Mouse (Mus musculus): ENCODE measurements around the gene Bach2. TPM values are rescaled to one million over a fixed set of nuclear protein-coding genes. Genes with fewer than 3 reads are reported as not detected.
A peak's percentile ranks its signal among the peaks of the same experiment; 100 is the strongest.

The Bach2 gene
- polyA plus RNA-seq, 1 experiment from 2014 or later, result 31.5 TPM

- H3K4me3 ChIP-seq (replicated peaks; ENCODE audit: low read length), result no peak overlapping the region
- no peaks in the 10 kb centered on the region for H3K27me3 ChIP-seq (ENCODE audit: control insufficient read depth, insufficient read depth, low read length)
- no peaks in the 10 kb centered on the region for H3K4me1 ChIP-seq (replicated peaks; ENCODE audit: control insufficient read depth, insufficient read depth, low read length)
- no peak for DNase-seq (ENCODE audit: low spot score)
- H3K36me3 ChIP-seq (replicated peaks; ENCODE audit: control insufficient read depth, insufficient read depth), result 0 out of 2 replicates have a peak, but pooled peaks cover 5% of the 10 kb centered on the region
- no peak overlapping the region for H3K4me2 ChIP-seq (replicated peaks)
- no peaks in the 10 kb centered on the region for H3K9me3 ChIP-seq (ENCODE audit: control insufficient read depth, low read length)
- no peak overlapping the region for H3K9ac ChIP-seq
- no peak for ATAC-seq (ENCODE audit: low FRiP score)
- no peak overlapping the region for H3K27ac ChIP-seq
- 83% methylated on average over 6 of the region's 6 CpGs for WGBS
Observed at GRCm38 (mm10) chr4:32274776-32275294, 36.2 kb downstream of the Bach2 start.

- WGBS, result 94% methylated on average over 1 of the region's 1 CpGs
- Histone ChIP-seq H3K4me2 (replicated peaks) (no peak overlapping the region), H3K27me3 (ENCODE audit: control insufficient read depth, insufficient read depth, low read length) (no peaks in the 10 kb centered on the region), H3K9me3 (ENCODE audit: control insufficient read depth, low read length) (no peaks in the 10 kb centered on the region), H3K27ac (no peak overlapping the region), H3K9ac (no peak overlapping the region), H3K4me1 (replicated peaks; ENCODE audit: control insufficient read depth, insufficient read depth, low read length) (no peaks in the 10 kb centered on the region), H3K4me3 (replicated peaks; ENCODE audit: low read length) (no peak overlapping the region), H3K36me3 (replicated peaks; ENCODE audit: control insufficient read depth, insufficient read depth) (no peaks in the 10 kb centered on the region)
- peak; percentile 43; the same call in 1 of the 2 replicates for ATAC-seq (ENCODE audit: low FRiP score)
- no peak for DNase-seq (ENCODE audit: low spot score)
Observed at GRCm38 (mm10) chr4:32279842-32280241, 41.2 kb downstream of the Bach2 start.

- Histone ChIP-seq H3K9ac (no peak overlapping the region), H3K4me3 (replicated peaks; ENCODE audit: low read length) (no peak overlapping the region), H3K27ac (no peak overlapping the region), H3K27me3 (ENCODE audit: control insufficient read depth, insufficient read depth, low read length) (no peaks in the 10 kb centered on the region), H3K9me3 (ENCODE audit: control insufficient read depth, low read length) (no peaks in the 10 kb centered on the region), H3K4me2 (replicated peaks) (no peak overlapping the region), H3K36me3 (replicated peaks; ENCODE audit: control insufficient read depth, insufficient read depth) (no peaks in the 10 kb centered on the region), H3K4me1 (replicated peaks; ENCODE audit: control insufficient read depth, insufficient read depth, low read length) (no peaks in the 10 kb centered on the region)
- 53% methylated on average over 6 of the region's 6 CpGs for WGBS
- no peak for ATAC-seq (ENCODE audit: low FRiP score)
- no peak for DNase-seq (ENCODE audit: low spot score)
Observed at GRCm38 (mm10) chr4:32280401-32280800, 41.8 kb downstream of the Bach2 start.

GRCm38 (mm10) chr4:32281306-32281705, 42.7 kb downstream of the Bach2 start:
- Histone ChIP-seq H3K4me3 (replicated peaks; ENCODE audit: low read length) (no peak overlapping the region), H3K4me2 (replicated peaks) (no peak overlapping the region), H3K9ac (no peak overlapping the region), H3K27me3 (ENCODE audit: control insufficient read depth, insufficient read depth, low read length) (no peaks in the 10 kb centered on the region), H3K36me3 (replicated peaks; ENCODE audit: control insufficient read depth, insufficient read depth) (no peaks in the 10 kb centered on the region), H3K9me3 (ENCODE audit: control insufficient read depth, low read length) (no peaks in the 10 kb centered on the region), H3K4me1 (replicated peaks; ENCODE audit: control insufficient read depth, insufficient read depth, low read length) (no peaks in the 10 kb centered on the region), H3K27ac (no peak overlapping the region)
- WGBS, result 88% methylated on average over 6 of the region's 6 CpGs
- DNase-seq (ENCODE audit: low spot score), result no peak
- ATAC-seq (ENCODE audit: low FRiP score), result no peak

- peaks cover 26% of the 10 kb centered on the region for H3K4me1 ChIP-seq (replicated peaks; ENCODE audit: control insufficient read depth, insufficient read depth, low read length)
- H3K4me2 ChIP-seq (replicated peaks), result no peak overlapping the region
- DNase-seq (ENCODE audit: low spot score) (no peak), ATAC-seq (ENCODE audit: low FRiP score) (no peak)
- no peaks in the 10 kb centered on the region for H3K36me3 ChIP-seq (replicated peaks; ENCODE audit: control insufficient read depth, insufficient read depth)
- H3K27me3 ChIP-seq (ENCODE audit: control insufficient read depth, insufficient read depth, low read length), result no peaks in the 10 kb centered on the region
- no peak overlapping the region for H3K4me3 ChIP-seq (replicated peaks; ENCODE audit: low read length)
- WGBS, result 83% methylated on average over 8 of the region's 8 CpGs
- H3K9ac ChIP-seq, result no peak overlapping the region
- H3K9me3 ChIP-seq (ENCODE audit: control insufficient read depth, low read length), result no peaks in the 10 kb centered on the region
- no peak overlapping the region for H3K27ac ChIP-seq
Observed at GRCm38 (mm10) chr4:32286405-32286804, 47.8 kb downstream of the Bach2 start.

- Histone ChIP-seq H3K4me3 (replicated peaks; ENCODE audit: low read length) (no peak overlapping the region), H3K27ac (0 out of 2 replicates have a peak overlapping the region, but pooled peaks have one; percentile 10), H3K36me3 (replicated peaks; ENCODE audit: control insufficient read depth, insufficient read depth) (no peaks in the 10 kb centered on the region), H3K9me3 (ENCODE audit: control insufficient read depth, low read length) (no peaks in the 10 kb centered on the region), H3K27me3 (ENCODE audit: control insufficient read depth, insufficient read depth, low read length) (no peaks in the 10 kb centered on the region), H3K4me1 (replicated peaks; ENCODE audit: control insufficient read depth, insufficient read depth, low read length) (peaks cover 29% of the 10 kb centered on the region), H3K4me2 (replicated peaks) (no peak overlapping the region), H3K9ac (no peak overlapping the region)
- WGBS, result 53% methylated on average over 11 of the region's 11 CpGs
- DNase-seq (ENCODE audit: low spot score) (no peak), ATAC-seq (ENCODE audit: low FRiP score) (no peak)
Observed at GRCm38 (mm10) chr4:32288036-32288860, 49.6 kb downstream of the Bach2 start.

GRCm38 (mm10) chr4:32289845-32290244, 51.2 kb downstream of the Bach2 start:
- H3K27ac ChIP-seq, result no peak overlapping the region
- H3K4me3 ChIP-seq (replicated peaks; ENCODE audit: low read length), result no peak overlapping the region
- no peak overlapping the region for H3K4me2 ChIP-seq (replicated peaks)
- H3K9ac ChIP-seq, result no peak overlapping the region
- H3K27me3 ChIP-seq (ENCODE audit: control insufficient read depth, insufficient read depth, low read length), result no peaks in the 10 kb centered on the region
- WGBS, result 86% methylated on average over 6 of the region's 6 CpGs
- no peaks in the 10 kb centered on the region for H3K36me3 ChIP-seq (replicated peaks; ENCODE audit: control insufficient read depth, insufficient read depth)
- no peaks in the 10 kb centered on the region for H3K9me3 ChIP-seq (ENCODE audit: control insufficient read depth, low read length)
- H3K4me1 ChIP-seq (replicated peaks; ENCODE audit: control insufficient read depth, insufficient read depth, low read length), result peaks cover 41% of the 10 kb centered on the region
- no peak for DNase-seq (ENCODE audit: low spot score)
- ATAC-seq (ENCODE audit: low FRiP score), result no peak

- Histone ChIP-seq H3K9me3 (ENCODE audit: control insufficient read depth, low read length) (no peaks in the 10 kb centered on the region), H3K9ac (no peak overlapping the region), H3K27ac (no peak overlapping the region), H3K4me3 (replicated peaks; ENCODE audit: low read length) (no peak overlapping the region), H3K36me3 (replicated peaks; ENCODE audit: control insufficient read depth, insufficient read depth) (no peaks in the 10 kb centered on the region), H3K4me1 (replicated peaks; ENCODE audit: control insufficient read depth, insufficient read depth, low read length) (peaks cover 41% of the 10 kb centered on the region), H3K4me2 (replicated peaks) (no peak overlapping the region), H3K27me3 (ENCODE audit: control insufficient read depth, insufficient read depth, low read length) (no peaks in the 10 kb centered on the region)
- DNase-seq (ENCODE audit: low spot score) (no peak), ATAC-seq (ENCODE audit: low FRiP score) (no peak)
- 82% methylated on average over 4 of the region's 4 CpGs for WGBS
Observed at GRCm38 (mm10) chr4:32291406-32291805, 52.8 kb downstream of the Bach2 start.

GRCm38 (mm10) chr4:32293686-32294265, 55.2 kb downstream of the Bach2 start:
- H3K27ac ChIP-seq, result 0 out of 2 replicates have a peak overlapping the region, but pooled peaks have one; percentile 49
- H3K4me1 ChIP-seq (replicated peaks; ENCODE audit: control insufficient read depth, insufficient read depth, low read length), result peaks cover 28% of the 10 kb centered on the region
- no peak overlapping the region for H3K4me3 ChIP-seq (replicated peaks; ENCODE audit: low read length)
- DNase-seq (ENCODE audit: low spot score) (no peak), ATAC-seq (ENCODE audit: low FRiP score) (no peak)
- WGBS, result 34% methylated on average over 7 of the region's 7 CpGs
- H3K4me2 ChIP-seq (replicated peaks), result no peak overlapping the region
- no peaks in the 10 kb centered on the region for H3K9me3 ChIP-seq (ENCODE audit: control insufficient read depth, low read length)
- H3K9ac ChIP-seq, result no peak overlapping the region
- H3K36me3 ChIP-seq (replicated peaks; ENCODE audit: control insufficient read depth, insufficient read depth), result no peaks in the 10 kb centered on the region
- H3K27me3 ChIP-seq (ENCODE audit: control insufficient read depth, insufficient read depth, low read length), result no peaks in the 10 kb centered on the region

Data from hindbrain, embryonic 14.5 days (tissue).